Mouse (Mus musculus): Measurements from ENCODE around the gene Atp5g2. TPM values are rescaled to one million over a fixed set of nuclear protein-coding genes. Genes with fewer than 3 reads are reported as not detected.

The Atp5g2 gene
- polyA plus RNA-seq, 1 experiment: 53.6 TPM

DNA sequence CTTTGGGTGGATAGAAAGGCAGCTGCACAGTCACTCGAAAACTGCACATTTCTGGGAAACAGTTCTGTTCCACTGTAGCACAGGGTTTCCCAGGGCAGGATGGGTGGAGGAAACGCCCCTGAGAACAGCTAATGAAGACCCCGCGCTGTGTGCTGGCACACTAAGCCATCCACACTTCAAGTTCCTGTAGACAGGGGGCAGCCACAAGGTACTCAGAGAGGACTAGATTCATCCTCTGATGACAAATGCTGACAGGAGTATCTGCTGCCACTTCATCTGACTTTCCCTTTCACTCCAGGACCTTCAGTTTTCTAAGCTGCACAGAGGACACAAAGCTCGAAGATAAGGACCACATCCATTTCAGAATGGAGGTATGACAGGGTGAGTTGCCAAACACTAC is 32.7 kb upstream of the Atp5g2 start:
- TF ChIP-seq CTCF (IDR thresholded peaks at IDR 0.05; ENCODE audit: control insufficient read depth, insufficient read depth, insufficient replicate concordance, low read depth, low read length) (no peak), POLR2A (IDR thresholded peaks at IDR 0.05; ENCODE audit: control insufficient read depth, low read depth, low read length) (no peak)
- H3K36me3 ChIP-seq (ENCODE audit: control insufficient read depth, insufficient read depth, low read length): no peaks in the 10 kb centered on the region
- H3K27me3 ChIP-seq (ENCODE audit: control insufficient read depth, insufficient read depth, low read length): no peaks in the 10 kb centered on the region
- H3K4me1 ChIP-seq (ENCODE audit: control insufficient read depth, insufficient read depth, low read length): no peaks in the 10 kb centered on the region
- no peak overlapping the region for H3K27ac ChIP-seq (ENCODE audit: control insufficient read depth, insufficient read depth, low read depth, low read length)
- H3K4me3 ChIP-seq (ENCODE audit: control insufficient read depth, low read depth, low read length): no peak overlapping the region

DNA sequence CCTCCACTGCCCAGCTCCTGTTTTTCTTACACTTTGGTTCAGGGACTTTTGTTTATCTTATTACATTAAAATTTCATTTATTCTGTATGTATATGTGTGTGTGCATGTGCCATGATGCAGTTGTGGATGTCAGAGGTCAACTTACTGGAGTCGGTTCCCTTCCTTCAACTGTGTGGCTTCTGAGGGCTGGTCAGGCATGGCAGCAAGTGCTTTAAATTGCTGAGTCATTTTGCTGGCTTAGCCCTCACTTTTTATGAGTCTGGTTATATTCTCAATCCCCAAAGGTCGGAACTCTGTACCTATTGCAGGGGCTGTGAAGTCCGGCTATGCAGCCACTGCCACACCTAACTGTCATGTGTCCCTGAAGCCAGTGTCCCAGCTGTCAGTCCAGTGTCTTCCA is 30.8 kb upstream of the Atp5g2 start:
- H3K27ac ChIP-seq (ENCODE audit: control insufficient read depth, insufficient read depth, low read depth, low read length): no peak overlapping the region
- no peaks in the 10 kb centered on the region for H3K4me1 ChIP-seq (ENCODE audit: control insufficient read depth, insufficient read depth, low read length)
- H3K4me3 ChIP-seq (ENCODE audit: control insufficient read depth, low read depth, low read length): no peak overlapping the region
- no peaks in the 10 kb centered on the region for H3K36me3 ChIP-seq (ENCODE audit: control insufficient read depth, insufficient read depth, low read length)
- TF ChIP-seq POLR2A (IDR thresholded peaks at IDR 0.05; ENCODE audit: control insufficient read depth, low read depth, low read length): no peak
- no peak for TF ChIP-seq CTCF (IDR thresholded peaks at IDR 0.05; ENCODE audit: control insufficient read depth, insufficient read depth, insufficient replicate concordance, low read depth, low read length)
- H3K27me3 ChIP-seq (ENCODE audit: control insufficient read depth, insufficient read depth, low read length): no peaks in the 10 kb centered on the region

DNA sequence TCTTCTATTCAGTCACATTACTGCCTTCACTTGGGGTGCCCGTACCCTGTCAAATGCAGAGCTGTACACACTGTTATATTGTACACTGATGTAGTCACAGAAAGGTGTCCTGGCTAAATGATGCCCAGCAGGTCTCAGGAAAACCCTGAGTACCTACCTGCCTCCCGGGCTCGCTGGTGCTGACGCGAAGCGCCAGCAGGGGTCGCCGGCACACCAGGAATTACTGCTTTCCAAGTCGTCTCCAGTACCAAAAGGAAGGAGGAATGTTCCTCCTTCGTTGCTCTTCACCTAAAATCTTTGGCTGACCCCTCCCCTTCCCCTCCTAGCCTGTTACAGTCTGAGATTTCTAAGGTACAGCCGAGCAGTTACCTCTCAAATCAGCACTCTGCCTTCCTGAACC is 26.0 kb upstream of the Atp5g2 start:
- Histone ChIP-seq H3K4me3 (ENCODE audit: control insufficient read depth, low read depth, low read length) (no peak overlapping the region), H3K27me3 (ENCODE audit: control insufficient read depth, insufficient read depth, low read length) (peaks cover 1% of the 10 kb centered on the region; the same call in 1 of the 2 replicates), H3K27ac (ENCODE audit: control insufficient read depth, insufficient read depth, low read depth, low read length) (no peak overlapping the region), H3K36me3 (ENCODE audit: control insufficient read depth, insufficient read depth, low read length) (no peaks in the 10 kb centered on the region), H3K4me1 (ENCODE audit: control insufficient read depth, insufficient read depth, low read length) (peaks cover 2% of the 10 kb centered on the region; the same call in 1 of the 2 replicates)
- TF ChIP-seq CTCF (IDR thresholded peaks at IDR 0.05; ENCODE audit: control insufficient read depth, insufficient read depth, insufficient replicate concordance, low read depth, low read length) (peak; percentile 82), POLR2A (IDR thresholded peaks at IDR 0.05; ENCODE audit: control insufficient read depth, low read depth, low read length) (no peak)

DNA sequence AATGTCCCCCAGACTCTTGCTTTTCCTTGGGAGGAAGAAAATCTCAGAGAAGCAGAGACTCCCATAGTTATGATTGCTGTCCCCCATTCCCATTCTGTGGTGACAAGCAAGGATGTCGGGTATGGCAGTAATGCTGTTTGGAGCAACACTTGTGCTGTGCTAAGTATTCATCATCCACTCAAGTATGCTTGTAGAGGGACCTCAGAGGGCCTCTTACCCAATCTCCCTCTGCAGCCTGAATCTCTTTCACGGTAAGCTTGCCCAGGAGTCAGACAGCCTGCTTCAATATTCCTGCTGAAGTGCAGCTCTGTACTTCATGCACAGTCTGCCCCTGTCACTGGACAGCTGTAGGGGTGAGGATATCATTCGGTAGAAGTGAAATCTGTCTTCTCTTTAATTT is 24.7 kb upstream of the Atp5g2 start:
- H3K36me3 ChIP-seq (ENCODE audit: control insufficient read depth, insufficient read depth, low read length): no peaks in the 10 kb centered on the region
- H3K27ac ChIP-seq (ENCODE audit: control insufficient read depth, insufficient read depth, low read depth, low read length): no peak overlapping the region
- no peak for TF ChIP-seq CTCF (IDR thresholded peaks at IDR 0.05; ENCODE audit: control insufficient read depth, insufficient read depth, insufficient replicate concordance, low read depth, low read length)
- TF ChIP-seq POLR2A (IDR thresholded peaks at IDR 0.05; ENCODE audit: control insufficient read depth, low read depth, low read length): no peak
- no peak overlapping the region for H3K4me3 ChIP-seq (ENCODE audit: control insufficient read depth, low read depth, low read length)
- H3K27me3 ChIP-seq (ENCODE audit: control insufficient read depth, insufficient read depth, low read length): peaks cover 10% of the 10 kb centered on the region
- H3K4me1 ChIP-seq (ENCODE audit: control insufficient read depth, insufficient read depth, low read length): peaks cover 4% of the 10 kb centered on the region; the same call in 1 of the 2 replicates

DNA sequence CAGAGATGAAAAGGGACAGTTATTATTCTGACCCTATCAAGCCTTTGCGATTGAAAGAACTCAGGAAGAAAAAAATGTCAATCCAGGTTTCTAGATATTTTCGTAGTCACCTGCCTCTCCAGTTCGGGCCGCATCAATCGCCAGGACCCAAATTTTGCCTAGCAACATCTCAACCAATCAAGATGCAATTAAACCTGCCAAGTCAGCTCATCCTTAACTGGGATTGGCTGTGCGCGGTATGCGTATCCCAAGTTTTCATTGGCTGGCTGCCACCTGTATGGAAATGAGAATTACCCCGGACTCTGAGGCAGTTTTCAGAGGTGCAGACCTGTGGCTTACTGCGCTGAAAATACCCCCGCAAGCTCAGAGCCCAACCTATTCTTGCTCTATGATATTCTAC is 21.4 kb upstream of the Atp5g2 start:
- H3K4me1 ChIP-seq (ENCODE audit: control insufficient read depth, insufficient read depth, low read length): peaks cover 4% of the 10 kb centered on the region; the same call in 1 of the 2 replicates
- no peaks in the 10 kb centered on the region for H3K36me3 ChIP-seq (ENCODE audit: control insufficient read depth, insufficient read depth, low read length)
- peak overlapping the region; percentile 89 for H3K4me3 ChIP-seq (ENCODE audit: control insufficient read depth, low read depth, low read length)
- H3K27me3 ChIP-seq (ENCODE audit: control insufficient read depth, insufficient read depth, low read length): peaks cover 10% of the 10 kb centered on the region
- H3K27ac ChIP-seq (ENCODE audit: control insufficient read depth, insufficient read depth, low read depth, low read length): no peak overlapping the region
- TF ChIP-seq POLR2A (IDR thresholded peaks at IDR 0.05; ENCODE audit: control insufficient read depth, low read depth, low read length): no peak
- no peak for TF ChIP-seq CTCF (IDR thresholded peaks at IDR 0.05; ENCODE audit: control insufficient read depth, insufficient read depth, insufficient replicate concordance, low read depth, low read length)

DNA sequence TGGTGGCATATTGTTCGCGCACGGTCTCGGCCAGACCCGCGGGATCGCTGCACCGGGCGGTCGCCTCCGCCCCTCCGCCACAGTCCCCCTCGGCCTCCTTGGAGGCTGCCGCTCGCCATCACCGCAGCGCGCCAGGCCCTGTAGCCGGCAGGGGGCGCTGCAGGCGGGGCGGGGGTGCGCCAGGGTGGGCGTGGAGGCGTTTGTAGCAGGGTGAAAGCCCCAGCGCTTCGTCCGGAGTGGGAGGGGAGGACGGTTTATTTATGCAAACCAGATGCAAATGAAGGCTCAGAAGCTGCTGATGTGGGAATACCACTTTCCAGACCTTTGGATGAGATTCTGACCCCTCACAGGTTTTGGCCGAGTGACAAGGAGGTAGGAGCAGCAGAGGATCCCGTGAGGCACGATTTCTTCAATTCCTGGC is 20.8 kb upstream of the Atp5g2 start:
- no peaks in the 10 kb centered on the region for H3K36me3 ChIP-seq (ENCODE audit: control insufficient read depth, insufficient read depth, low read length)
- peak overlapping the region; percentile 89 for H3K4me3 ChIP-seq (ENCODE audit: control insufficient read depth, low read depth, low read length)
- peaks cover 10% of the 10 kb centered on the region for H3K27me3 ChIP-seq (ENCODE audit: control insufficient read depth, insufficient read depth, low read length)
- TF ChIP-seq CTCF (IDR thresholded peaks at IDR 0.05; ENCODE audit: control insufficient read depth, insufficient read depth, insufficient replicate concordance, low read depth, low read length) (peak; percentile 76), POLR2A (IDR thresholded peaks at IDR 0.05; ENCODE audit: control insufficient read depth, low read depth, low read length) (no peak; the same call in 1 of the 2 replicates)
- H3K27ac ChIP-seq (ENCODE audit: control insufficient read depth, insufficient read depth, low read depth, low read length): no peak overlapping the region
- H3K4me1 ChIP-seq (ENCODE audit: control insufficient read depth, insufficient read depth, low read length): peaks cover 4% of the 10 kb centered on the region; the same call in 1 of the 2 replicates

DNA sequence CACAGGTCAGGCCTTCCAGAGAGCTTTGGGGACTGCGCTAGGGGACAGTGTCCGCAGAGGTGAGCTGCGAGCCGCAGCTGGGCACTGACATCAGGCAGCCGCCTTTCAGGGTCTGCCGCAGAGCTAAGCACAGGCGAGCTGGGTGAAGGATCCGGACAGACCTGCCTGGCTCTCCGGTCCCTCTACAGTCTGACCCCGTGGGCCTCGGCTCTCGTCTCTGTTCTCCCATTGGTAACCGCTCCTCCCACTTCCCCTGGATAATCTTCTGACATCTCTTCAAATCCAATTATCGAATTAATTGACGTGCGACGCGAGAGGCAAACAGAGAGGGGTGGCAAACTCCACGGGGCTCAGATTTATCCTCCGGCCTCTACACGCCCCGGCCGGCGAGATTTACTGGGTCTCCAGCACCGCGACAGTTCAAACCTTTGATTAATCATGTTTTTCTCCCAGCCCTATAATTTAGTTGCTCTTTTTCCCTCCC is 20.2 kb upstream of the Atp5g2 start:
- Histone ChIP-seq H3K27ac (ENCODE audit: control insufficient read depth, insufficient read depth, low read depth, low read length) (no peak overlapping the region), H3K36me3 (ENCODE audit: control insufficient read depth, insufficient read depth, low read length) (no peaks in the 10 kb centered on the region), H3K27me3 (ENCODE audit: control insufficient read depth, insufficient read depth, low read length) (peaks cover 10% of the 10 kb centered on the region), H3K4me3 (ENCODE audit: control insufficient read depth, low read depth, low read length) (peak overlapping the region; percentile 89), H3K4me1 (ENCODE audit: control insufficient read depth, insufficient read depth, low read length) (peaks cover 4% of the 10 kb centered on the region; the same call in 1 of the 2 replicates)
- TF ChIP-seq CTCF (IDR thresholded peaks at IDR 0.05; ENCODE audit: control insufficient read depth, insufficient read depth, insufficient replicate concordance, low read depth, low read length) (no peak), POLR2A (IDR thresholded peaks at IDR 0.05; ENCODE audit: control insufficient read depth, low read depth, low read length) (no peak)

Data from testis, adult 2 months (tissue).